Mouse (Mus musculus): ENCODE measurements around the gene Grin1.
A peak's percentile ranks its signal among the peaks of the same experiment; 100 is the strongest.

Grin1 gene

GRCm38 (mm10) chr2:25318971-25319773 lies at the start of gene Grin1:
Gene Grin1 (minus strand): TSS chr2:25319187.
- DNase-seq (ENCODE audit: low spot score in 2 of 2) = peak in 1 of 2 experiments; percentile 54

GRCm38 (mm10) chr2:25365091-25365761 lies 46.2 kb upstream of the Grin1 start, which contains the start of gene Uap1l1:
Gene Uap1l1 (minus strand): TSS chr2:25365682.
- peak; percentile 60 to 82 for DNase-seq (ENCODE audit: low spot score in 2 of 2)

GRCm38 (mm10) chr2:25364761-25365090 lies 45.7 kb upstream of the Grin1 start:
- DNase-seq (ENCODE audit: low spot score in 2 of 2) = no peak

- no peak for DNase-seq (ENCODE audit: low spot score in 2 of 2)
These were observed 45.3 kb upstream of the Grin1 start for GRCm38 (mm10) chr2:25364313-25364712.

- peak in 1 of 2 experiments; percentile 56 for DNase-seq (ENCODE audit: low spot score in 2 of 2)
These were observed 44.6 kb upstream of the Grin1 start for GRCm38 (mm10) chr2:25363478-25364178.

- DNase-seq (ENCODE audit: low spot score in 2 of 2) = no peak
These were observed 40.9 kb upstream of the Grin1 start for GRCm38 (mm10) chr2:25359848-25360247.

GRCm38 (mm10) chr2:25356208-25357079 lies 37.5 kb upstream of the Grin1 start, which contains the start of gene Dpp7:
Gene Dpp7 (minus strand): TSS chr2:25356359.
- DNase-seq (ENCODE audit: low spot score in 2 of 2) = peak; percentile 56 to 69

GRCm38 (mm10) chr2:25355419-25356066 lies 36.6 kb upstream of the Grin1 start:
- DNase-seq (ENCODE audit: low spot score in 2 of 2) = no peak

- DNase-seq (ENCODE audit: low spot score in 2 of 2) = no peak
These were observed 35.2 kb upstream of the Grin1 start for GRCm38 (mm10) chr2:25354211-25354610.

GRCm38 (mm10) chr2:25350701-25351100 lies 31.7 kb upstream of the Grin1 start:
- no peak for DNase-seq (ENCODE audit: low spot score in 2 of 2)

GRCm38 (mm10) chr2:25349499-25349898 lies 30.5 kb upstream of the Grin1 start:
- no peak for DNase-seq (ENCODE audit: low spot score in 2 of 2)

GRCm38 (mm10) chr2:25348162-25348561 lies 29.2 kb upstream of the Grin1 start:
- DNase-seq (ENCODE audit: low spot score in 2 of 2) = no peak

- no peak for DNase-seq (ENCODE audit: low spot score in 2 of 2)
These were observed 19.3 kb upstream of the Grin1 start for GRCm38 (mm10) chr2:25338303-25338702.

- no peak for DNase-seq (ENCODE audit: low spot score in 2 of 2)
These were observed 14.6 kb upstream of the Grin1 start for GRCm38 (mm10) chr2:25333569-25333968.

GRCm38 (mm10) chr2:25332286-25333160 lies 13.5 kb upstream of the Grin1 start, which contains the start of gene Man1b1:
Gene Man1b1 (plus strand): TSS chr2:25332338.
- DNase-seq (ENCODE audit: low spot score in 2 of 2) = peak; percentile 99

- no peak for DNase-seq (ENCODE audit: low spot score in 2 of 2)
These were observed 12.5 kb upstream of the Grin1 start for GRCm38 (mm10) chr2:25331470-25331869.

GRCm38 (mm10) chr2:25328440-25328839 lies 9.5 kb upstream of the Grin1 start:
- DNase-seq (ENCODE audit: low spot score in 2 of 2) = no peak

GRCm38 (mm10) chr2:25326036-25326435 lies 7.0 kb upstream of the Grin1 start:
- DNase-seq (ENCODE audit: low spot score in 2 of 2) = no peak

GRCm38 (mm10) chr2:25320084-25320483 lies 1.1 kb upstream of the Grin1 start:
- no peak for DNase-seq (ENCODE audit: low spot score in 2 of 2)

Data from urinary bladder, adult 18-20 months (tissue).